Mouse (Mus musculus): ENCODE results near the gene Ripor2. TPM values are rescaled to one million over a fixed set of nuclear protein-coding genes. Genes with fewer than 3 reads are reported as not detected.
A peak's percentile ranks its signal among the peaks of the same experiment; 100 is the strongest.

Gene Ripor2
- polyA plus RNA-seq, 1 experiment, result 8.9 TPM

DNA sequence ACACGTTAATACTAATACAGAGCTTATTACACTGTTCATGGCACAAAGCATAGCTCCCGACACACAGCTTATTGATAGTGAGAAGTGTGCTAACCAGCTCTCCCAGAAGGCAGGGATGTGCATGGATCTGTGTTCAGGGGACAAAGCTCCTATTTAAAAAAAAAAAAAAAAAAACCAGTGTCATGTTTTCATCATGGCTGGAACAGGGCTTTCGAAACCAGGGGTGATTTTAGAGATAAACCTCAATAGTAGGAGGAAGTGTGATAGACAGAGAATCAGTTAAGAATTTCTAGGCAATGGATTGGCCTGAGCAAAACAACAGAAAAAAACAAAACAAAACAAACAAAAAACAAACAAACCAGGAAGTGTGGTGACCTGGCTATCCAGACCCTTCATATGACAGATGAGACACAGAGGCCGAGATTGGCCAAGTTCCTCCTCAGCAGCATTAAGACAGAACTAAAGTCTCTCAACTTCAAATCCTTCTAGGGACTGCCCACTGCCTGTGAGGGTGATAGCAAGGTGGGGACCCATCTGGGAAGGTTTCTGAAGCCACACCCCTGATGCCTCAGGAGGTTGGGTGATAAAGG lies 51.1 kb downstream of the Ripor2 start:
- Histone ChIP-seq H3K4me1 (ENCODE audit: control insufficient read depth, insufficient read depth, low read length) (no peaks in the 10 kb centered on the region), H3K27ac (ENCODE audit: insufficient read depth, low read length) (no peak overlapping the region), H3K4me3 (replicated peaks; ENCODE audit: insufficient read depth, low read depth, low read length) (no peak overlapping the region), H3K27me3 (ENCODE audit: control insufficient read depth, insufficient read depth, low read length) (no peaks in the 10 kb centered on the region)
- TF ChIP-seq POLR2A (IDR thresholded peaks at IDR 0.05; ENCODE audit: borderline replicate concordance, insufficient read depth, low read length), result no peak
- TF ChIP-seq CTCF (IDR thresholded peaks at IDR 0.05; ENCODE audit: borderline replicate concordance, insufficient read depth, low read depth, low read length), result no peak
- no peak for DNase-seq
- 85% methylated on average over 4 of the region's 4 CpGs for WGBS

GRCm38 (mm10) chr13:24634346-24635120 lies 52.5 kb downstream of the Ripor2 start:
- WGBS, result 89% methylated on average over 13 of the region's 13 CpGs
- TF ChIP-seq POLR2A (IDR thresholded peaks at IDR 0.05; ENCODE audit: borderline replicate concordance, insufficient read depth, low read length) (no peak), CTCF (IDR thresholded peaks at IDR 0.05; ENCODE audit: borderline replicate concordance, insufficient read depth, low read depth, low read length) (no peak)
- Histone ChIP-seq H3K27ac (ENCODE audit: insufficient read depth, low read length) (no peak overlapping the region), H3K27me3 (ENCODE audit: control insufficient read depth, insufficient read depth, low read length) (no peaks in the 10 kb centered on the region), H3K4me1 (ENCODE audit: control insufficient read depth, insufficient read depth, low read length) (no peaks in the 10 kb centered on the region; the same call in 1 of the 2 replicates), H3K4me3 (replicated peaks; ENCODE audit: insufficient read depth, low read depth, low read length) (no peak overlapping the region)
- no peak for DNase-seq

- Histone ChIP-seq H3K27ac (ENCODE audit: insufficient read depth, low read length) (no peak overlapping the region), H3K27me3 (ENCODE audit: control insufficient read depth, insufficient read depth, low read length) (no peaks in the 10 kb centered on the region), H3K4me1 (ENCODE audit: control insufficient read depth, insufficient read depth, low read length) (no peaks in the 10 kb centered on the region; the same call in 1 of the 2 replicates), H3K4me3 (replicated peaks; ENCODE audit: insufficient read depth, low read depth, low read length) (peak overlapping the region; percentile 69)
- under 1% methylated on average over 63 of the region's 66 CpGs for WGBS
- DNase-seq, result peak; percentile 26 to 42
- TF ChIP-seq CTCF (IDR thresholded peaks at IDR 0.05; ENCODE audit: borderline replicate concordance, insufficient read depth, low read depth, low read length) (no peak), POLR2A (IDR thresholded peaks at IDR 0.05; ENCODE audit: borderline replicate concordance, insufficient read depth, low read length) (no peak)
Measured at GRCm38 (mm10) chr13:24638371-24639214, 56.6 kb downstream of the Ripor2 start.

GRCm38 (mm10) chr13:24639215-24640165 lies 57.5 kb downstream of the Ripor2 start:
- H3K27ac ChIP-seq (ENCODE audit: insufficient read depth, low read length), result no peak overlapping the region
- 18% methylated on average over 22 of the region's 22 CpGs for whole genome bisulfite sequencing
- peak overlapping the region; percentile 69 for H3K4me3 ChIP-seq (replicated peaks; ENCODE audit: insufficient read depth, low read depth, low read length)
- H3K4me1 ChIP-seq (ENCODE audit: control insufficient read depth, insufficient read depth, low read length), result no peaks in the 10 kb centered on the region; the same call in 1 of the 2 replicates
- DNase-seq, result no peak
- no peaks in the 10 kb centered on the region for H3K27me3 ChIP-seq (ENCODE audit: control insufficient read depth, insufficient read depth, low read length)
- TF ChIP-seq POLR2A (IDR thresholded peaks at IDR 0.05; ENCODE audit: borderline replicate concordance, insufficient read depth, low read length) (no peak), CTCF (IDR thresholded peaks at IDR 0.05; ENCODE audit: borderline replicate concordance, insufficient read depth, low read depth, low read length) (no peak)

DNA sequence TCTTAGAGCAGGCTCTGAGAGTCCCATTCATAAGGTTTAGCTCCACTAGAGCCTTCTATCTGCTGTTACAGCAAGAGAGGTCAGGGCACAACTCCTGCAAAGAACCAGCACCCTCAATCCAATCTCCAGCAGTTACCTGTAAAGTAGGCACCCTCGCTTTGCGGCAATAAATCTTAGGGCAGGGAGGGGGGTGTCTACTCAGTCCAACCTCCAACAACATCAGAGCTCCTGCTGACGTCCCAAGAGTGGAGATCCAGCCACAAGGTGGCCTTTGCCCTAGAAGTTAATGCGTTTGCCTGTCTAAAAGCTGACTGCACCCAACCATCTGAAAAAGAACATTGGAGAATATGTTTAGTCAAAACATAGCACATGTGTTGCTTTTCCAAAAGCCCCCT lies 58.2 kb downstream of the Ripor2 start:
- DNase-seq, result no peak
- H3K4me3 ChIP-seq (replicated peaks; ENCODE audit: insufficient read depth, low read depth, low read length), result no peak overlapping the region
- 81% methylated on average over 4 of the region's 4 CpGs for WGBS
- TF ChIP-seq CTCF (IDR thresholded peaks at IDR 0.05; ENCODE audit: borderline replicate concordance, insufficient read depth, low read depth, low read length) (no peak), POLR2A (IDR thresholded peaks at IDR 0.05; ENCODE audit: borderline replicate concordance, insufficient read depth, low read length) (no peak)
- no peaks in the 10 kb centered on the region; the same call in 1 of the 2 replicates for H3K4me1 ChIP-seq (ENCODE audit: control insufficient read depth, insufficient read depth, low read length)
- H3K27ac ChIP-seq (ENCODE audit: insufficient read depth, low read length), result no peak overlapping the region
- no peaks in the 10 kb centered on the region for H3K27me3 ChIP-seq (ENCODE audit: control insufficient read depth, insufficient read depth, low read length)

DNA sequence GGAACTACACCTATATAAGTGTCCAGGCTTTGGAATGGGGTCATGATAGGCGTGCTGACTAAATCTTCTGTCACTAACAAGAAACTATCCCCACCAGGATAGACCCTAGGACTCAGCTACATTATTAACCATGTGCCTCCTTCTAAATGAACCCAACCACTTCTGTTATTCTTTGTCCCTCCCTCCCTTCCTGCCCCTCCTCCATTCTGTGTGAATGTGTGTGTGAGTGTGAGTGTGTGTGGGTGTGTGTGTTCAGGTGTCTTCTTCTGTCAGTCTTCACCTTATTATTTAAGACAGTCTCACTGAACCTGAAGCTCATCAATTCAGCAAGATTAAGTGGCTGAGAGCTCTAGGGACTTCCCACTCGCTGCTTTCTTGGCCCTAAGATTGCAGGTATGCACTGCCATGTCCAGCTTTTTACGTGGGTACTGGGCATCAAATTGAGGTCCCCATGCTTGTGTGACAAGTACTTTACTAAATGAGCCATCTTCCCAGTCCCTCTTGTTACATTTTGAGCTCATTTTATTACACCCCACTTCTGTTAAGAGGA lies 58.9 kb downstream of the Ripor2 start:
- H3K4me1 ChIP-seq (ENCODE audit: control insufficient read depth, insufficient read depth, low read length), result no peaks in the 10 kb centered on the region; the same call in 1 of the 2 replicates
- 87% methylated on average over 3 of the region's 3 CpGs for WGBS
- H3K4me3 ChIP-seq (replicated peaks; ENCODE audit: insufficient read depth, low read depth, low read length), result no peak overlapping the region
- no peak for TF ChIP-seq POLR2A (IDR thresholded peaks at IDR 0.05; ENCODE audit: borderline replicate concordance, insufficient read depth, low read length)
- TF ChIP-seq CTCF (IDR thresholded peaks at IDR 0.05; ENCODE audit: borderline replicate concordance, insufficient read depth, low read depth, low read length), result no peak
- no peaks in the 10 kb centered on the region for H3K27me3 ChIP-seq (ENCODE audit: control insufficient read depth, insufficient read depth, low read length)
- H3K27ac ChIP-seq (ENCODE audit: insufficient read depth, low read length), result no peak overlapping the region
- DNase-seq, result no peak

All from cerebellum, adult 2 months (tissue).